Mouse (Mus musculus) embryo, embryonic 10.5 days (tissue): ENCODE results near the gene Ankrd9.

ENCODE experiments used
- DNase-seq: peaks from one replicate; pipeline ENCODE4 v3.0.0-alpha.2; 2015; ENCODE audit warnings: low spot score

Ankrd9 gene

GRCm38 (mm10) chr12:110990500-110990899 lies 11.7 kb upstream of the Ankrd9 start:
- DNase-seq: no peak

GRCm38 (mm10) chr12:110989409-110989808 lies 10.6 kb upstream of the Ankrd9 start:
- DNase-seq: no peak

GRCm38 (mm10) chr12:110986536-110987425 lies 7.9 kb upstream of the Ankrd9 start:
- no peak for DNase-seq

DNA sequence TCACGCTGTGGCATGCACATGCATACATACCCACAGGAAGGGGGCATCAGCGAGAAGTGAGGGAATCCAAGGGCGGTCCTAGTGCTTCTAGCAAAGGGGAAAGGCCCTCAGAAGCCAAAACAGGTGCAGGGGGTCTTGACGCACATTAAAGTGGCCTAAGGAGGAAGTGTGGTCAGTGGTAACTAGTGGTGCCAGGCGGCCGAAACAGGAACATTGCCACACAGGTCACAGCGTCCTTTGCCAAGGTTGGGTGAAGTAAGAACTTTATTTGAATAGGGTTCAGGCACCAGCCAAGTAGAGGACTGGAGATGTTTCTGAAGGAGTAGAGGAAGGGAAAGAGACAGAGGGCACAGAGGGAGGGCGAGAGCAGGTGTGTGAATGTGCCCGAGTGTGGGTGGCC lies 6.3 kb upstream of the Ankrd9 start:
- no peak for DNase-seq

GRCm38 (mm10) chr12:110984598-110984997 lies 5.8 kb upstream of the Ankrd9 start:
- no peak for DNase-seq

GRCm38 (mm10) chr12:110983714-110984113 lies 4.9 kb upstream of the Ankrd9 start:
- DNase-seq: no peak

GRCm38 (mm10) chr12:110983083-110983482 lies 4.2 kb upstream of the Ankrd9 start:
- DNase-seq: no peak

- DNase-seq: no peak
Measured at GRCm38 (mm10) chr12:110981736-110982135, 2.9 kb upstream of the Ankrd9 start.

- DNase-seq: no peak
Measured at GRCm38 (mm10) chr12:110979808-110980207, 968 bp upstream of the Ankrd9 start.

GRCm38 (mm10) chr12:110977896-110978606 lies 789 bp downstream of the Ankrd9 start:
- DNase-seq: no peak

- DNase-seq: no peak
Measured at GRCm38 (mm10) chr12:110977345-110977733, 1.5 kb downstream of the Ankrd9 start.

- DNase-seq: no peak
Measured at GRCm38 (mm10) chr12:110976589-110977344, 2.1 kb downstream of the Ankrd9 start.

DNA sequence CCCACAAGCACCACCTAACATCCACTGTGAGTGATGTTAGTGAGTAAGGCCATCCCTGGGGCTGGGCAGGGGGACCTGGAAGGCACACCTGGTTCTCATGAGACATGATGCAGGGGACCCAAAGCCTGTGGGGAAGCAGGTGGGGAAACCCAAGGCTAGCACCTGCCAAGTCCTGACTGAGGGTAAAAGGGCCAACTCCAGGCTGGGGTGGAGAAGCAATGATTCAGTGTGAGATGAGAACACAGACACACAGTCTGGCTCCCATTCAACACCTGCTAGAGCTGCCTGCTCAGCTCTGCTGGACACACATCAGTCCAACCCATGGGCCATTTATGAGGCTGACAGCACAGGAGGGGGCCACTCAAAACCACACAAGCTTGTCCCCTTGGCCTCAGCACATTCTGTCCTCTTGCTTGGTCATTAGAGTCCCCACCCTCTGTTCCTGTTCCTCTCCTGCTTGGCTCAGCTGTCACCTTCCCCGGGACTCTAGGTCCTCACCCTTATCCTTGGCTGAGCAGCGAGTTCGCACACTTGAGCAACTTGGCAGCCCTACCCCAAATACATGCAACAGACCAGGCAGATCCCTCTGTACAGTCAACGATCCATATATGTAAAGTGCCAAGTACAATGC lies 2.9 kb downstream of the Ankrd9 start:
- DNase-seq: no peak

- no peak for DNase-seq
Measured at GRCm38 (mm10) chr12:110975385-110975784, 3.5 kb downstream of the Ankrd9 start.

DNA sequence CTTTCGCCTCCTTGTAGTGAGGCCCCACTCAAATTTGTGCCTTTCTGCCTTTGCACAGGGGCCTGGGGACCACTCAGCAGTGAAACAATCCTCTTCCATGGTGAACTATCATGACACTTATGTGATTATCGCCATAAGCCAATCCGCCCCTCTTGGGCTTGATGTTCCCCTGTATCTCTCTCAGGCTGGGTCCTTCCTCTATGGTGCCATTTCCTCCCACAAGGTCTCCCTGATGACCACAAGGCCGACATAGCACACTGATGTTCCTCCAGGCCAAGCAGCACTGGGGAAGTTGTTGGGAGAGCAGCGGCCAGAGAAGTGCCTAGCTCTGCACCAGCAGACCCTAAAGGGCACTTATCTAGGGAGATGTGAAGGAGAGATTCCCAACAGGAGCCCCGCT lies 4.1 kb downstream of the Ankrd9 start:
- DNase-seq: no peak

DNA sequence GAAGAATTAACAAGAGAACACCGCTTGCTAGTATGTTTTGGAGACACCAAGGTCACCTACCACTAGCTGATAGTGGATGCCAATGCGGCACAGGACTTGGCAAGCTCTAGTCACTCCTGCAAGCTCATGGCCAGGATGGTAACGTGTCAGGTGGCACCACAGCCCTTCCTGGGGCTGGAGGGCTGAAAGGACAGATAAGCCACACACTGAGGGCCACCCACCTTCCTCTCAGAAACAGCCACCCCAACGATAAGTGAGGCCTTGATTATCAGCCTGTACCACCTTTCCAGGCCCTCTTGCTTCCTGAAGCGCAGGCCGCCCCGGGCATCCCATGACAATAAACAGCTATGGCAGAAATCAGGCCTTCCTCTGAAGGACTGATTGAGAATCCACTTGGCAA lies 4.5 kb downstream of the Ankrd9 start:
- DNase-seq: no peak

DNA sequence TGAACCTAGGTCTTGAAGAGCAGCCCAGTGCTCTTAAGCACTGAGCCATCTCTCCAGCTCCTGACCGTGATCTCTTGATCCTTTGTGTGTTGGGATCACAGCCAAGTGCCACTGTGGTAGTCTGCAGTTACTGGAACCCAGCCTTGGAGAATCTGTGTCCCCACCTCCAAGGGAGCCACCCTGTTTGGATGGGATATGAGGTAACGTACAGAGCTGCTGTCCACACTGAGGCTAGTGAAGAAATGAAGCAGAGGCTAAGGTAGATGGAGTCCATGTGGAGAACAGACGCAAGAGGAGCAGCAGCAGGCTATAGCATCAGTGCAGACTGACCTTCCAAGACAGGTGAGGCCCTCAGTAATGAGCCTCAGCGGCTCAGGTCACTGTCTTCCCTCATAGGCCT lies 5.0 kb downstream of the Ankrd9 start:
- DNase-seq: no peak

DNA sequence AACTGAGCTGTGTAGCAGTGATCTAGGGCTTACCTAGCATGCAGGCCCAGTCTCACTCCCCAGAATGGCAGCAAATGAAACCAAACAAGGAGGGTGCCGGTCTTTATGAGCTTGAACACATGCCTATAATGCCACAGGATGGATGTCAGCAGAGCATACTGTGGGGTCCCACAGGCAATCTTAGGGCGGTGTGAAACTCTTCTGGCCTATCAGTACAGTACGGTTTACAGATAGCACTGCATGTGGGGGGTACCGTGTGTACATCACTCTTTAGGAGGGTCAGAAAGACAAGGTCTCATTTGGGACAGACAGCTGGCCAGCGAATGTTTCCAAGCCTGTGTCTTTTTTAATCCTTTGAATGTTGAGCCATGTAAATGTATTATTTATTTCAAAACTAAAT lies 6.9 kb downstream of the Ankrd9 start:
- DNase-seq: no peak

DNA sequence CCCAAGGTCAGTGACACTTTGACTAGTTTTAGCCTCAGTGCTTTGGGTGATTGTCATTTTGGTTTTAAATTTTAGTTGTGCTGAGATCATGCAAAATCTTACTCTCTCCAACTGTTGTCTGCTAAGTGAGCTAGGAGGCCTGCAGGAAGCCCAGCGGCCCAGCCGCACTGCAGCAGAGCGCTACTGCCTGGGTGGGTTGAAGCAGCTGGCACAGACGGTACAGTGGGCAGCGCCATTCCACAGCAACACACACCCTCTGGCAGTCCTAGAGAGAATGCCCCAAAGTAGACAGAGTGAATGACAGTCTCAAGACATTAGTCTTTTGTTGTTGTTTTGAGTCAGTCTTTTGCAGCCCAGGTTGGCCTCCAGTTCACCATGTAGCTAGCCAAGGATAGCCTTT lies 8.4 kb downstream of the Ankrd9 start:
- DNase-seq: no peak

GRCm38 (mm10) chr12:110967146-110967545 lies 11.7 kb downstream of the Ankrd9 start:
- DNase-seq: no peak

- no peak for DNase-seq
Measured at GRCm38 (mm10) chr12:110966079-110966478, 12.8 kb downstream of the Ankrd9 start.

DNA sequence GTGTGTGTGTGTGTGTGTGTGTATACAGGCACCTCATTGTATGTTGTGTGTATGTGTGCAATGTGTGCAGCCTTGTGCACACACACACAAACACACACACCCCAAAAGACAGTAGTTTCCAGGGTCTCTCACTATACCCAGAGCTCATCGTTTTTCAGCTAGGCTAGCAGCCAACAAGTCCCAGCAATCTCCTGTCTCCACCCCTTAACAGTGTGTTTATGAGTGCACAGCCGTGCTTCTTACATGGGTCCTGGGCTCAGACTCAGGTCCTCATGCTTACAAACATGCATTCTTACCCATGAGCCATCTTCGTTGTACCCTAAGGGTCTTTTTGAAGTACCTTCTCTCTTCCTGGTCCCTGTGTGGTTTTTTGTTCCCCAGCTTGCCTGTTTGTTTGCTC lies 13.3 kb downstream of the Ankrd9 start:
- DNase-seq: no peak
